Mouse (Mus musculus) central nervous system, embryonic 14 days (tissue): ENCODE results near the gene 2310050C09Rik. TPM values are rescaled to one million over a fixed set of nuclear protein-coding genes. Genes with fewer than 3 reads are reported as not detected.

Source experiments
- polyA plus RNA-seq: library from polyadenylated mRNA; depleted of rRNA; stranded (reverse); fragments of >200 nt; gene quantifications from 2 replicates; pipeline ENCODE4 v1.2.3, GENCODE M21; 2012; rRNA removed

2310050C09Rik gene
- not detected in 2 replicates for polyA plus RNA-seq

DNA sequence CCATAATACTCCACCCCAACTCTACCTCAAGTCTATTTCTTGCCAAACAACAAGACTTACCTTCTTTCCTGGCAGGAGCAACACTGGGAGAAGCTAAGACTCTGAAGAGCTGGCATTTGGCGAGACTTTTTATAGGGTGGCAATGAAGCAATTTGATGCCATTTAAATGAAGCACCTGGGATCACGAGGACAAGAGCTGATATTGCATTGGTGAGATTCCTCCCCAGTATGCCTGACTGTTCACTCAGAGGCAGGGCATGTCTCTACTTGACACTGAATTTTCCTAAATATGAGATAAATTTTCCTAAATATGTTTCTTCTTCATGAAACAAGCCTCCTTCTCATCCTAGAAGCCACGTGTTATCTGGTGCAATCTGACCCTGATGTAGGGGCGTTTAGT, at the start of gene 2310050C09Rik:
TSS of gene 2310050C09Rik (minus strand) at position 101 of the 400 bp plus-strand sequence.

DNA sequence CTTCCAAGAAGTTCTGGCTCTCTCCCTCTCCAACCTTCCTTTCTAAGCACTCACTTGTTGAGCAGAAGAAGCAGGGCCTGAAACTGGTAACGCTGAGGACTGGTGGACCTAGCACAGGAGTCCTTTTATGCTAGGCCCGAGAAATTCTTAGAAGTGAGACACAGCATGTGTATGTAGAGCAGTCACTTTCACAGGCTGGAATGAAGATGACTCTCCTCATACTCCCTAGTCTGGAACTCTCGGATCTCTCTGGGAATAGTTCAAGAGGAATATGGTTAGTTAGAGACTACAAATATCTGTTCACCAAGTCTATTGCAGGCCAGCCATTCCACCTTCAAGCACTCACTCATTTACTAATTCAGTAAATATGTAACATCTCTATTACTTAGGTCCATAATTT, 18.8 kb downstream of the 2310050C09Rik start, which contains the start of gene Lce1l:
TSS of gene Lce1l (minus strand) at position 101 of the 400 bp plus-strand sequence.

DNA sequence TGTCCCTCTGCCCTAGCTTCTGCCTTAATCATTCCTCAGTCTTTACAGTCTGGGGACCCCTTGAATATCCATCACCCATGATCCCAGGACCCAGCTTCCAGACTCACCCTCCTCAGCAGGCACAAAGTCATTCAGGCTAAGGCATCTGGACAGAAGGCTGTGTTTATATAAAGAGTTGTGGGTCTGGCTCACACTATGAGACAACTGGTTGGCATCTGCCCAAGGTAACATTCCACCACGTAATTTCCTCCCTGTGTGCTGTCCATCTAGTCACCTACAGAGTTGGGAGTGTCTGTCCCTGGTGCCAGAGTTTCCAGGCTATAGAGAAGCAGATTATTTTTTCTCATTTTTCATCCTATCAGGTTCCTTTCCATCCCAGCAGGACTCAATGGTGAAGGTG, 42.9 kb downstream of the 2310050C09Rik start, which contains the start of gene Kprp:
TSS of gene Kprp (minus strand) at position 140 of the 400 bp plus-strand sequence.

Other genes starting within 250 kb of the 2310050C09Rik start
- gene Lce6a, start 248.6 kb downstream of the 2310050C09Rik start, polyA plus RNA-seq, result not detected in 2 replicates
- not detected in 2 replicates for gene Lce1a1, start 221.9 kb downstream of the 2310050C09Rik start, polyA plus RNA-seq
- not detected in 2 replicates for gene Lce1b, start 213.3 kb downstream of the 2310050C09Rik start, polyA plus RNA-seq
- gene Lce1a2, start 199.9 kb downstream of the 2310050C09Rik start, polyA plus RNA-seq, result not detected in 2 replicates
- not detected in 2 replicates for gene Lce1c, start 191.0 kb downstream of the 2310050C09Rik start, polyA plus RNA-seq
- gene Lce1d, start 183.0 kb downstream of the 2310050C09Rik start, polyA plus RNA-seq, result not detected in 2 replicates
- not detected in 2 replicates for gene Lce1e, start 161.1 kb downstream of the 2310050C09Rik start, polyA plus RNA-seq
- gene Lce1f, start 149.9 kb downstream of the 2310050C09Rik start, polyA plus RNA-seq, result not detected in 2 replicates
- not detected in 2 replicates for gene Gm38119, start 131.1 kb downstream of the 2310050C09Rik start, polyA plus RNA-seq
- not detected in 2 replicates for gene Lce1g, start 117.9 kb downstream of the 2310050C09Rik start, polyA plus RNA-seq
- gene Lce1h, start 105.2 kb downstream of the 2310050C09Rik start, polyA plus RNA-seq, result not detected in 2 replicates
- gene Lce1i, start 91.3 kb downstream of the 2310050C09Rik start, polyA plus RNA-seq, result not detected in 2 replicates
- gene Lce1j, start 79.7 kb downstream of the 2310050C09Rik start, polyA plus RNA-seq, result not detected in 2 replicates
- not detected in 2 replicates for gene Lce1k, start 62.3 kb downstream of the 2310050C09Rik start, polyA plus RNA-seq
- gene Kprp, start 43.0 kb downstream of the 2310050C09Rik start, polyA plus RNA-seq, result not detected in 2 replicates
- gene Lce1l, start 18.9 kb downstream of the 2310050C09Rik start, polyA plus RNA-seq, result not detected in 2 replicates
- not detected in 2 replicates for gene Lce3a, start 56.0 kb upstream of the 2310050C09Rik start, polyA plus RNA-seq
- gene Lce3b, start 62.8 kb upstream of the 2310050C09Rik start, polyA plus RNA-seq, result not detected in 2 replicates
- not detected in 2 replicates for gene Lce3c, start 74.3 kb upstream of the 2310050C09Rik start, polyA plus RNA-seq
- not detected in 2 replicates for gene Lce3d, start 87.2 kb upstream of the 2310050C09Rik start, polyA plus RNA-seq
- not detected in 2 replicates for gene Lce3e, start 96.8 kb upstream of the 2310050C09Rik start, polyA plus RNA-seq
- gene Lce3f, start 122.0 kb upstream of the 2310050C09Rik start, polyA plus RNA-seq, result not detected in 2 replicates
- 0.37 and 0.51 TPM in 2 replicates for gene Crct1, start 145.5 kb upstream of the 2310050C09Rik start, polyA plus RNA-seq
- gene Lce1m, start 148.8 kb upstream of the 2310050C09Rik start, polyA plus RNA-seq, result not detected in 2 replicates
- not detected in 2 replicates for gene Gm4858, start 198.6 kb upstream of the 2310050C09Rik start, polyA plus RNA-seq